In the genomic region with DNA sequence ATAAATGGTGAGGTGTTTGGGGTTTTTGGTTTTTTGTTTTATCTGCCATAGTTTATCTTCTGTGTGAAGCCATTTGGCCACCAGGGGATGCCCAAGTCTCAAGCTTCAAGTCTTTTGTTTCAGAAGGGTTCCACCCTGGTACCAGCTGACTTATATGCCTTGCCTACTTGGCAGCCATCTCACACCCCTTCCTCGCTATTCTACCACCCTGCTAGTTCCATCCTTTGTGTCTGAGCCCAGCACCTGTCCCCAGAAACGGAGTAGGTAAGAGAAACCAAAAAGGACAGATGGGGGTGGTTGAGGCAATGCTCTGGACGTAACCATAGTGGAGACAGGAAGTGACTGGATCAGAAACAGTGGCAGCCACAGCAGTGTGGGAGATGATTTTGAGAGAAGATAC, we compare ENCODE assay signal across 10 mouse cellular contexts. TPM values are rescaled to one million over a fixed set of nuclear protein-coding genes. Genes with fewer than 3 reads are reported as not detected.
DNase-seq lines count a peak whose midpoint lies in the region; ATAC-seq and TF ChIP-seq lines count a peak whose summit lies in the region.
"Had no signal": no experiment of that assay in that cellular context is flagged by ENCODE, and none has a peak within 500 bp of the region (broad histone marks: within the 10 kb centered on the region; RNA-seq: fewer than 3 reads in every experiment).

No protein-coding gene starts in this region.

- no peak overlapping the region for H3K4me2 ChIP-seq in embryonic facial prominence, embryonic 11.5 days (ENCODE audit: low read depth, low read length)
- 0 out of 2 replicates have a peak overlapping the region, but pooled peaks have one; percentile 8 for H3K4me2 ChIP-seq in forebrain, postnatal 0 days (ENCODE audit: low read depth)
- H3K4me2 ChIP-seq in midbrain, postnatal 0 days (ENCODE audit: low read depth, low read length, poor library complexity, severe bottlenecking) = no peak overlapping the region
- H3K4me2 ChIP-seq: lung, embryonic 15.5 days had no signal

- no peak overlapping the region for H3K9ac ChIP-seq in embryonic facial prominence, embryonic 11.5 days (replicated peaks; ENCODE audit: low read length)
- no peak overlapping the region for H3K9ac ChIP-seq in forebrain, postnatal 0 days
- no peak overlapping the region for H3K9ac ChIP-seq in midbrain, postnatal 0 days (replicated peaks; ENCODE audit: low read length, poor library complexity, severe bottlenecking)
- H3K9ac ChIP-seq: lung, embryonic 15.5 days had no signal

- peaks cover 10% of the 10 kb centered on the region for H3K36me3 ChIP-seq in embryonic facial prominence, embryonic 11.5 days (replicated peaks; ENCODE audit: control insufficient read depth, insufficient read depth, low read depth, low read length)
- peaks cover 76% of the 10 kb centered on the region for H3K36me3 ChIP-seq in embryonic facial prominence, embryonic 10.5 days (replicated peaks)
- peaks cover 45% of the 10 kb centered on the region for H3K36me3 ChIP-seq in forebrain, postnatal 0 days (ENCODE audit: insufficient read depth)
- H3K36me3 ChIP-seq in midbrain, postnatal 0 days (ENCODE audit: insufficient read depth, low read length) = peaks cover 39% of the 10 kb centered on the region

- intact Hi-C loops in left cerebral cortex, postnatal 10 days (cut with DNase I) = loop anchor here (10.0 kb wide), 1 partner anchor 145 kb away; no protein-coding TSS in a partner anchor

- peak; percentile 48 for DNase-seq in embryonic facial prominence, embryonic 11.5 days (ENCODE audit: low spot score)
- DNase-seq in embryonic facial prominence, embryonic 10.5 days (ENCODE audit: low spot score) = no peak
- DNase-seq in left cerebral cortex, postnatal 10 days (ENCODE audit: extremely low spot score in 1 of 2, low spot score in 2 of 2) = peak; percentile 41 to 65
- no peak for DNase-seq in left cerebral cortex, adult 8-10 months (ENCODE audit: low spot score in 2 of 2)
- peak; percentile 78 for DNase-seq in forebrain, postnatal 0 days
- peak; percentile 83 for DNase-seq in midbrain, postnatal 0 days (ENCODE audit: low spot score)
- DNase-seq in spleen, postnatal 14 days (ENCODE audit: low spot score in 2 of 2) = no peak
- no peak for DNase-seq in gastrocnemius, adult 8-10 months (ENCODE audit: low spot score in 2 of 2)

- no peaks in the 10 kb centered on the region for H3K4me1 ChIP-seq in embryonic facial prominence, embryonic 11.5 days (ENCODE audit: control insufficient read depth, insufficient read depth, low read length)
- peaks cover 4% of the 10 kb centered on the region for H3K4me1 ChIP-seq in embryonic facial prominence, embryonic 10.5 days
- H3K4me1 ChIP-seq in forebrain, postnatal 0 days (ENCODE audit: insufficient read depth) = no peaks in the 10 kb centered on the region
- H3K4me1 ChIP-seq in midbrain, postnatal 0 days (ENCODE audit: insufficient read depth, low read length) = no peaks in the 10 kb centered on the region

- ATAC-seq in embryonic facial prominence, embryonic 11.5 days (replicated peaks; ENCODE audit: insufficient number of reproducible peaks, low FRiP score, low TSS enrichment, low read depth) = no peak
- peak; percentile 89 for ATAC-seq in forebrain, postnatal 0 days
- peak; percentile 71; the same call in 1 of the 2 replicates for ATAC-seq in midbrain, postnatal 0 days (ENCODE audit: low FRiP score)

- TF ChIP-seq CTCF in forebrain, postnatal 0 days (IDR thresholded peaks at IDR 0.05; ENCODE audit: low read depth) = peak; percentile 79
- TF ChIP-seq CTCF in midbrain, postnatal 0 days (IDR thresholded peaks at IDR 0.05) = peak; percentile 78

- no peak overlapping the region for H3K27ac ChIP-seq in embryonic facial prominence, embryonic 11.5 days (replicated peaks; ENCODE audit: low read depth, low read length)
- H3K27ac ChIP-seq in embryonic facial prominence, embryonic 10.5 days (replicated peaks) = no peak overlapping the region
- peak overlapping the region; percentile 42 for H3K27ac ChIP-seq in forebrain, postnatal 0 days (ENCODE audit: low read depth, low read length)
- H3K27ac ChIP-seq in midbrain, postnatal 0 days (ENCODE audit: low read depth, low read length) = peak overlapping the region; percentile 44; the same call in 1 of the 2 replicates
- H3K27ac ChIP-seq: lung, embryonic 15.5 days had no signal

- no peak overlapping the region for H3K4me3 ChIP-seq in embryonic facial prominence, embryonic 11.5 days (ENCODE audit: low read depth, low read length)
- no peak overlapping the region for H3K4me3 ChIP-seq in embryonic facial prominence, embryonic 10.5 days
- H3K4me3 ChIP-seq in forebrain, postnatal 0 days (ENCODE audit: low read depth, low read length) = no peak overlapping the region
- no peak overlapping the region for H3K4me3 ChIP-seq in midbrain, postnatal 0 days (ENCODE audit: low read depth, low read length)
- H3K4me3 ChIP-seq: lung, embryonic 15.5 days had no signal

- H3K9me3 ChIP-seq in embryonic facial prominence, embryonic 11.5 days (replicated peaks; ENCODE audit: control insufficient read depth, low read length) = no peaks in the 10 kb centered on the region
- H3K9me3 ChIP-seq in embryonic facial prominence, embryonic 10.5 days = no peaks in the 10 kb centered on the region
- no peaks in the 10 kb centered on the region for H3K9me3 ChIP-seq in forebrain, postnatal 0 days (ENCODE audit: low read length)
- H3K9me3 ChIP-seq in midbrain, postnatal 0 days (ENCODE audit: low read length) = no peaks in the 10 kb centered on the region
- H3K9me3 ChIP-seq: lung, embryonic 15.5 days had no signal

- 79% methylated on average over 3 of the region's 3 CpGs for WGBS in embryonic facial prominence, embryonic 11.5 days
- WGBS in embryonic facial prominence, embryonic 10.5 days = 82% methylated on average over 3 of the region's 3 CpGs
- WGBS in forebrain, postnatal 0 days = 51% methylated on average over 3 of the region's 3 CpGs
- WGBS in midbrain, postnatal 0 days = 61% methylated on average over 3 of the region's 3 CpGs

- H3K27me3 ChIP-seq in embryonic facial prominence, embryonic 11.5 days (ENCODE audit: control insufficient read depth, insufficient read depth, low read length) = no peaks in the 10 kb centered on the region
- H3K27me3 ChIP-seq in embryonic facial prominence, embryonic 10.5 days (replicated peaks; ENCODE audit: low read depth, poor library complexity, severe bottlenecking) = no peaks in the 10 kb centered on the region
- no peaks in the 10 kb centered on the region for H3K27me3 ChIP-seq in forebrain, postnatal 0 days (ENCODE audit: insufficient read depth, low read length)
- no peaks in the 10 kb centered on the region for H3K27me3 ChIP-seq in midbrain, postnatal 0 days (ENCODE audit: insufficient read depth, low read length)
- H3K27me3 ChIP-seq: lung, embryonic 15.5 days had no signal

RNA-seq across cellular contexts. Expression of a gene that starts 7.5 kb away (rescaled TPM):
- polyA plus RNA-seq in embryonic facial prominence, embryonic 11.5 days (2014; fragmentation: Nextera tagmentation; extraction: Ambion mirVana) = 0.24 TPM in 1 of 2 replicates, not detected in the other
- polyA plus RNA-seq in embryonic facial prominence, embryonic 10.5 days (2016; fragmentation: Nextera tagmentation; extraction: Ambion mirVana) = 0.11 and 0.24 TPM in 2 replicates
- under 1 TPM; 0.60 to 0.73 TPM for total RNA-seq in left cerebral cortex, postnatal 10 days (2021)
- under 1 TPM in 1 of 4 experiments, not detected in 3; 0.23 TPM for total RNA-seq in left cerebral cortex, adult 8-10 months (2022)
- total RNA-seq in forebrain, postnatal 0 days (2014; rRNA removed) = 0.29 TPM in 1 of 2 replicates, not detected in the other
- 0.07 TPM in 1 of 2 replicates, not detected in the other for polyA plus RNA-seq in forebrain, postnatal 0 days (2015; fragmentation: Nextera tagmentation; extraction: Ambion mirVana)
- total RNA-seq in midbrain, postnatal 0 days (2014; rRNA removed) = 0.57 and 0.77 TPM in 2 replicates
- 0.26 and 0.31 TPM in 2 replicates for polyA plus RNA-seq in midbrain, postnatal 0 days (2015; fragmentation: Nextera tagmentation; extraction: Ambion mirVana)
- total RNA-seq in gastrocnemius, adult 8-10 months (2022) = not detected

RNA-seq across cellular contexts. Expression of a gene that starts 8.8 kb away (rescaled TPM):
- polyA plus RNA-seq in embryonic facial prominence, embryonic 11.5 days (2014; fragmentation: Nextera tagmentation; extraction: Ambion mirVana) = 1.6 and 2.1 TPM in 2 replicates
- polyA plus RNA-seq in embryonic facial prominence, embryonic 10.5 days (2016; fragmentation: Nextera tagmentation; extraction: Ambion mirVana) = 1.7 and 2.2 TPM in 2 replicates
- total RNA-seq in left cerebral cortex, postnatal 10 days (2021) = 10 to 100 TPM; 26.8 to 31.2 TPM
- 10 to 100 TPM; 32.3 to 37.9 (median 33.4) TPM for total RNA-seq in left cerebral cortex, adult 8-10 months (2022)
- 5.0 and 6.3 TPM in 2 replicates for total RNA-seq in forebrain, postnatal 0 days (2014; rRNA removed)
- polyA plus RNA-seq in forebrain, postnatal 0 days (2015; fragmentation: Nextera tagmentation; extraction: Ambion mirVana) = 2.8 and 3.0 TPM in 2 replicates
- total RNA-seq in midbrain, postnatal 0 days (2014; rRNA removed) = 5.2 and 5.6 TPM in 2 replicates
- polyA plus RNA-seq in midbrain, postnatal 0 days (2015; fragmentation: Nextera tagmentation; extraction: Ambion mirVana) = 2.4 and 2.6 TPM in 2 replicates
- total RNA-seq in gastrocnemius, adult 8-10 months (2022) = 1 to 10 TPM; 4.4 to 7.7 (median 6.9) TPM

RNA-seq across cellular contexts. Expression of a gene that starts 13.3 kb away (rescaled TPM):
- polyA plus RNA-seq in embryonic facial prominence, embryonic 11.5 days (2014; fragmentation: Nextera tagmentation; extraction: Ambion mirVana) = not detected in 2 replicates
- not detected in 2 replicates for polyA plus RNA-seq in embryonic facial prominence, embryonic 10.5 days (2016; fragmentation: Nextera tagmentation; extraction: Ambion mirVana)
- not detected for total RNA-seq in left cerebral cortex, postnatal 10 days (2021)
- total RNA-seq in left cerebral cortex, adult 8-10 months (2022) = not detected
- not detected in 2 replicates for total RNA-seq in forebrain, postnatal 0 days (2014; rRNA removed)
- polyA plus RNA-seq in forebrain, postnatal 0 days (2015; fragmentation: Nextera tagmentation; extraction: Ambion mirVana) = not detected in 2 replicates
- total RNA-seq in midbrain, postnatal 0 days (2014; rRNA removed) = not detected in 2 replicates
- polyA plus RNA-seq in midbrain, postnatal 0 days (2015; fragmentation: Nextera tagmentation; extraction: Ambion mirVana) = not detected in 2 replicates
- not detected for total RNA-seq in gastrocnemius, adult 8-10 months (2022)
- polyA plus RNA-seq: frontal cortex, adult 2 months; lung, embryonic 15.5 days had no signal

RNA-seq across cellular contexts. Expression of a gene that starts 13.3 kb away (rescaled TPM):
- polyA plus RNA-seq in embryonic facial prominence, embryonic 11.5 days (2014; fragmentation: Nextera tagmentation; extraction: Ambion mirVana) = not detected in 2 replicates
- not detected in 2 replicates for polyA plus RNA-seq in embryonic facial prominence, embryonic 10.5 days (2016; fragmentation: Nextera tagmentation; extraction: Ambion mirVana)
- not detected for total RNA-seq in left cerebral cortex, postnatal 10 days (2021)
- total RNA-seq in left cerebral cortex, adult 8-10 months (2022) = under 1 TPM in 1 of 4 experiments, not detected in 3; 0.53 TPM
- total RNA-seq in forebrain, postnatal 0 days (2014; rRNA removed) = not detected in 2 replicates
- not detected in 2 replicates for polyA plus RNA-seq in forebrain, postnatal 0 days (2015; fragmentation: Nextera tagmentation; extraction: Ambion mirVana)
- total RNA-seq in midbrain, postnatal 0 days (2014; rRNA removed) = not detected in 2 replicates
- not detected in 2 replicates for polyA plus RNA-seq in midbrain, postnatal 0 days (2015; fragmentation: Nextera tagmentation; extraction: Ambion mirVana)
- total RNA-seq in gastrocnemius, adult 8-10 months (2022) = 1 to 10 TPM in 1 of 4 experiments, under 1 TPM in 1, not detected in 2; 0.32 to 1.4 TPM
- polyA plus RNA-seq: lung, embryonic 15.5 days had no signal

RNA-seq across cellular contexts. Expression of a gene that starts 36.3 kb away (rescaled TPM):
- 52.7 and 56.8 TPM in 2 replicates for polyA plus RNA-seq in embryonic facial prominence, embryonic 11.5 days (2014; fragmentation: Nextera tagmentation; extraction: Ambion mirVana)
- 57.6 and 61.4 TPM in 2 replicates for polyA plus RNA-seq in embryonic facial prominence, embryonic 10.5 days (2016; fragmentation: Nextera tagmentation; extraction: Ambion mirVana)
- 10 to 100 TPM; 79.3 to 82.9 TPM for total RNA-seq in left cerebral cortex, postnatal 10 days (2021)
- total RNA-seq in left cerebral cortex, adult 8-10 months (2022) = 10 to 100 TPM; 78.4 to 93.2 (median 82.4) TPM
- total RNA-seq in forebrain, postnatal 0 days (2014; rRNA removed) = 80.3 and 83.0 TPM in 2 replicates
- polyA plus RNA-seq in forebrain, postnatal 0 days (2015; fragmentation: Nextera tagmentation; extraction: Ambion mirVana) = 52.7 and 57.6 TPM in 2 replicates
- 78.5 and 80.9 TPM in 2 replicates for total RNA-seq in midbrain, postnatal 0 days (2014; rRNA removed)
- 58.1 and 61.9 TPM in 2 replicates for polyA plus RNA-seq in midbrain, postnatal 0 days (2015; fragmentation: Nextera tagmentation; extraction: Ambion mirVana)
- 10 to 100 TPM; 50.0 to 51.9 (median 50.8) TPM for total RNA-seq in gastrocnemius, adult 8-10 months (2022)

Comparison
In these comparisons a context has a peak if more than half of its experiments do, and no peak if none do; other contexts are left out.
1. DNase-seq: peak in embryonic facial prominence, embryonic 11.5 days (single experiment), left cerebral cortex, postnatal 10 days (2 of 2), forebrain, postnatal 0 days (single experiment) and midbrain, postnatal 0 days (single experiment); none in embryonic facial prominence, embryonic 10.5 days (single experiment), left cerebral cortex, adult 8-10 months (0 of 2), spleen, postnatal 14 days (0 of 2) and gastrocnemius, adult 8-10 months (0 of 2).
2. H3K27ac ChIP-seq: peak in forebrain, postnatal 0 days (single experiment) and midbrain, postnatal 0 days (single experiment); none in embryonic facial prominence, embryonic 11.5 days (single experiment) and embryonic facial prominence, embryonic 10.5 days (single experiment).